In genomic region chr12:85736960-85737359, GRCm38 (mm10) we compare ENCODE assay signal across 25 mouse cellular contexts. TPM values are rescaled to one million over a fixed set of nuclear protein-coding genes. Genes with fewer than 3 reads are reported as not detected.
DNase-seq lines count a peak whose midpoint lies in the region; ATAC-seq and TF ChIP-seq lines count a peak whose summit lies in the region.
"Had no signal": no experiment of that assay in that cellular context is flagged by ENCODE, and none has a peak within 500 bp of the region (broad histone marks: within the 10 kb centered on the region; RNA-seq: fewer than 3 reads in every experiment).

No protein-coding gene starts in this region.

- intact Hi-C loops in left cerebral cortex, postnatal 36 days (cut with DNase I), result no loop called here

- no peaks in the 10 kb centered on the region for H3K4me1 ChIP-seq in midbrain, embryonic 13.5 days (replicated peaks)
- H3K4me1 ChIP-seq in midbrain, embryonic 16.5 days (ENCODE audit: control insufficient read depth, insufficient read depth, low read length), result no peaks in the 10 kb centered on the region
- H3K4me1 ChIP-seq: embryonic facial prominence, embryonic 12.5 days; forebrain, embryonic 12.5 days; hindbrain, embryonic 10.5 days; limb, embryonic 12.5 days; liver, embryonic 12.5 days; neural tube, embryonic 13.5 days had no signal

- H3K9me3 ChIP-seq in midbrain, embryonic 13.5 days, result no peaks in the 10 kb centered on the region
- H3K9me3 ChIP-seq in midbrain, embryonic 16.5 days (replicated peaks; ENCODE audit: control insufficient read depth, low read length, poor library complexity, severe bottlenecking), result no peaks in the 10 kb centered on the region
- H3K9me3 ChIP-seq: embryonic facial prominence, embryonic 12.5 days; forebrain, embryonic 12.5 days; hindbrain, embryonic 10.5 days; intestine, embryonic 15.5 days; limb, embryonic 12.5 days; liver, embryonic 12.5 days; neural tube, embryonic 13.5 days had no signal

- H3K9ac ChIP-seq in midbrain, embryonic 13.5 days (replicated peaks), result no peak overlapping the region
- no peak overlapping the region for H3K9ac ChIP-seq in midbrain, embryonic 16.5 days (ENCODE audit: low read depth, low read length)
- H3K9ac ChIP-seq: embryonic facial prominence, embryonic 12.5 days; forebrain, embryonic 12.5 days; heart, embryonic 12.5 days; intestine, embryonic 15.5 days; limb, embryonic 12.5 days; liver, embryonic 12.5 days; neural tube, embryonic 13.5 days had no signal

- no peaks in the 10 kb centered on the region for H3K27me3 ChIP-seq in midbrain, embryonic 13.5 days
- H3K27me3 ChIP-seq in midbrain, embryonic 16.5 days (ENCODE audit: control insufficient read depth, insufficient read depth, low read depth, low read length), result no peaks in the 10 kb centered on the region
- H3K27me3 ChIP-seq: embryonic facial prominence, embryonic 12.5 days; forebrain, embryonic 12.5 days; heart, embryonic 12.5 days; intestine, embryonic 15.5 days; limb, embryonic 12.5 days; liver, embryonic 12.5 days; neural tube, embryonic 13.5 days had no signal

- peak; percentile 13 for DNase-seq in adrenal gland, adult 2 months
- no peak for DNase-seq in adrenal gland, postnatal 25 days
- peak; percentile 23 to 44 for DNase-seq in layer of hippocampus, adult 2 months (ENCODE audit: low spot score in 2 of 2)
- no peak for DNase-seq in layer of hippocampus, postnatal 14 days (ENCODE audit: low spot score in 2 of 2)
- DNase-seq in Muller cell, postnatal 12 days (ENCODE audit: inconsistent ontology term), result peak; percentile 50
- DNase-seq in left cerebral cortex, postnatal 36 days (ENCODE audit: low spot score in 2 of 2), result peak; percentile 23 to 27
- DNase-seq: cerebellum, adult 18-20 months; kidney, adult 8-10 months; midbrain, embryonic 14.5 days; retina, postnatal 1 day; spleen, adult 18-20 months had no signal

- no peak for ATAC-seq in midbrain, embryonic 13.5 days
- ATAC-seq in midbrain, embryonic 16.5 days, result no peak
- ATAC-seq: CD4-positive, CD25-positive, alpha-beta regulatory T cell, adult 4 months; hindbrain, embryonic 16.5 days; intestine, embryonic 15.5 days; liver, embryonic 12.5 days had no signal

- no peak overlapping the region for H3K4me2 ChIP-seq in midbrain, embryonic 13.5 days (replicated peaks)
- no peak overlapping the region for H3K4me2 ChIP-seq in midbrain, embryonic 16.5 days (ENCODE audit: low read length)
- H3K4me2 ChIP-seq: embryonic facial prominence, embryonic 12.5 days; forebrain, embryonic 12.5 days; heart, embryonic 12.5 days; intestine, embryonic 15.5 days; limb, embryonic 12.5 days; liver, embryonic 12.5 days; neural tube, embryonic 13.5 days had no signal

- WGBS in midbrain, embryonic 13.5 days, result 94% methylated on average over 3 of the region's 3 CpGs
- WGBS in midbrain, embryonic 16.5 days, result 93% methylated on average over 3 of the region's 3 CpGs

- no peak overlapping the region for H3K4me3 ChIP-seq in layer of hippocampus, adult 2 months
- no peak overlapping the region for H3K4me3 ChIP-seq in midbrain, embryonic 13.5 days (replicated peaks)
- H3K4me3 ChIP-seq in midbrain, embryonic 16.5 days (ENCODE audit: low read depth, low read length), result no peak overlapping the region
- H3K4me3 ChIP-seq: embryonic facial prominence, embryonic 12.5 days; erythroblast, embryonic 14.5 days; forebrain, embryonic 12.5 days; heart, embryonic 12.5 days; hindbrain, embryonic 10.5 days; intestine, embryonic 15.5 days; limb, embryonic 12.5 days; liver, embryonic 12.5 days; neural tube, embryonic 13.5 days had no signal

- no peak overlapping the region for H3K27ac ChIP-seq in layer of hippocampus, adult 2 months
- H3K27ac ChIP-seq in midbrain, embryonic 13.5 days, result no peak overlapping the region
- H3K27ac ChIP-seq in midbrain, embryonic 16.5 days (ENCODE audit: low read length), result no peak overlapping the region
- H3K27ac ChIP-seq: embryonic facial prominence, embryonic 12.5 days; forebrain, embryonic 12.5 days; hindbrain, embryonic 10.5 days; intestine, embryonic 15.5 days; limb, embryonic 12.5 days; liver, embryonic 12.5 days; neural tube, embryonic 13.5 days had no signal

- no peaks in the 10 kb centered on the region for H3K36me3 ChIP-seq in midbrain, embryonic 13.5 days
- no peaks in the 10 kb centered on the region for H3K36me3 ChIP-seq in midbrain, embryonic 16.5 days (ENCODE audit: control insufficient read depth, insufficient read depth, low read length)
- H3K36me3 ChIP-seq: embryonic facial prominence, embryonic 12.5 days; forebrain, embryonic 12.5 days; heart, embryonic 12.5 days; hindbrain, embryonic 10.5 days; intestine, embryonic 15.5 days; limb, embryonic 12.5 days; liver, embryonic 12.5 days; neural tube, embryonic 13.5 days had no signal

- no peak for TF ChIP-seq CTCF in layer of hippocampus, adult 2 months (conservative IDR thresholded peaks at IDR 0.05)

RNA-seq across cellular contexts. Expression of gene Flvcr2, which starts 9.4 kb away (rescaled TPM):
- total RNA-seq in adrenal gland, adult 2 months (2021), result 1 to 10 TPM; 3.7 to 5.2 TPM
- polyA plus RNA-seq in adrenal gland, adult 2 months (2012; rRNA removed), result 2.3 and 2.4 TPM in 2 replicates
- total RNA-seq in adrenal gland, postnatal 25 days (2021), result 3.4 and 4.8 TPM in 2 replicates
- total RNA-seq in layer of hippocampus, adult 2 months (2021), result 1 to 10 TPM; 2.0 to 2.6 TPM
- total RNA-seq in layer of hippocampus, postnatal 14 days (2021), result 1 to 10 TPM; 2.9 to 3.2 TPM
- 1 to 10 TPM; 2.2 to 2.3 TPM for total RNA-seq in left cerebral cortex, postnatal 36 days (2021)
- polyA plus RNA-seq in midbrain, embryonic 13.5 days (2015; fragmentation: Nextera tagmentation; extraction: Ambion mirVana), result 3.5 and 4.4 TPM in 2 replicates
- polyA plus RNA-seq in midbrain, embryonic 16.5 days (2015; fragmentation: Nextera tagmentation; extraction: Ambion mirVana), result 5.5 and 5.8 TPM in 2 replicates
- total RNA-seq: granulocyte monocyte progenitor cell, adult 5-6 weeks had no signal
- polyA plus RNA-seq: erythroblast, embryonic 14.5 days had no signal

RNA-seq across cellular contexts. Expression of gene Batf, which starts 50.5 kb away (rescaled TPM):
- under 1 TPM; 0.41 to 0.81 TPM for total RNA-seq in adrenal gland, adult 2 months (2021)
- 0.44 and 1.9 TPM in 2 replicates for polyA plus RNA-seq in adrenal gland, adult 2 months (2012; rRNA removed)
- not detected in 2 replicates for total RNA-seq in adrenal gland, postnatal 25 days (2021)
- under 1 TPM; 0.41 to 0.64 TPM for total RNA-seq in layer of hippocampus, adult 2 months (2021)
- under 1 TPM; 0.46 to 0.55 TPM for total RNA-seq in layer of hippocampus, postnatal 14 days (2021)
- 1 to 10 TPM in 1 of 2 experiments, under 1 TPM in 1; 0.44 to 1.2 TPM for total RNA-seq in left cerebral cortex, postnatal 36 days (2021)
- 0.85 and 1.6 TPM in 2 replicates for polyA plus RNA-seq in midbrain, embryonic 13.5 days (2015; fragmentation: Nextera tagmentation; extraction: Ambion mirVana)
- 0.59 and 1.3 TPM in 2 replicates for polyA plus RNA-seq in midbrain, embryonic 16.5 days (2015; fragmentation: Nextera tagmentation; extraction: Ambion mirVana)

Comparison
In these comparisons a context has a peak if more than half of its experiments do, and no peak if none do; other contexts are left out.
1. DNase-seq: peak in adrenal gland, adult 2 months (single experiment), layer of hippocampus, adult 2 months (2 of 2), Muller cell, postnatal 12 days (single experiment) and left cerebral cortex, postnatal 36 days (2 of 2); none in adrenal gland, postnatal 25 days (single experiment) and layer of hippocampus, postnatal 14 days (0 of 2).